Mouse (Mus musculus) thymus, postnatal 36 days (tissue): Measurements from ENCODE around the gene Olfr456.
"Not testable (repeated sequence)": the region's sequence is repeated elsewhere in the genome, so short reads cannot be mapped to it uniquely, and the experiment has no call there.

ENCODE experiments used
- DNase-seq, 2 experiments: peaks; one replicate each; pipeline ENCODE4 v3.0.0; 2022; ENCODE audit warnings: mixed read lengths in 2 of 2

Olfr456 gene

DNA sequence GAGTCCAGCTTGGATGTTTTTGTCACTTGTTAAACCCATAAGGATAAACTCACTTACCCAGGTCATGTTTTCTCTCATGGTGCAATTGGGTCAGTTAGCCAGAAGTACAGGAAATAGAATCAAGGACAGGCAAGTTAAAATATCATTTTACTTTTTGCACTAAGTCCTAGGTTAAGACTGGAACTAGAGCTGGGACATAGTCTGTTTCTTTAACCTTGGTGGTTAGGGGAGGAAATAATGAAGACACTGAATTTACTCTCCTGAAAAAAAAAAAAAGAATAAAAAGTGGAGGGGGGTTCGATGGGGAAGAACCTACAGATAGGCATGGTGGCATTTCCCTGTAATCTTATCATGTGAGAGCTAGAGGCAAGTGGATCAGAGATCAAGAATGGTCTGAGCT lies at the start of gene Olfr456:
TSS of gene Olfr456 (minus strand) at position 101 of the 400 bp plus-strand sequence.
- DNase-seq = no peak

- DNase-seq = no peak
These were observed 26.4 kb upstream of the Olfr456 start for GRCm38 (mm10) chr6:42513461-42513860.

- no peak for DNase-seq
These were observed 22.3 kb upstream of the Olfr456 start for GRCm38 (mm10) chr6:42509311-42509710.

- no peak for DNase-seq
These were observed 16.5 kb upstream of the Olfr456 start for GRCm38 (mm10) chr6:42503478-42503877.

GRCm38 (mm10) chr6:42489731-42490130 lies 2.7 kb upstream of the Olfr456 start:
- DNase-seq = no peak

DNA sequence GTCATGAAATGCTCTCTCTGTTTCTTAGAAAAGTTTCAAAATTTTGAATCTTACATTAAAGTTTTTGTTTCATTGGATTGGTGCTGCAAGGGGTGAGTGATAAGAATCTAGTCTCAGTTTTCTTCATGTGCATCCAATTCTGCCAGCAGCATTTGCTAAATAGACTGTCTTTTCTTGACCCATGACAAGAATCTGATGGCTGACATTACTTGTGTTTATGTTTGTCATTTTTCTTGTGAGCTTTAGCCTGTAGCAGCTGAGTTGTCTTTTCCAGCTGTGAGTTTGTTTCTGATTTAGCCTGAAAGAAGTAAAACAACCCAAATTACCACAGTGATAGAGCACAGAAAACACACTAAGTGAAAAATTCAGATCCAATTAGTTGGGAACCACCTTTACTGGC lies 2.4 kb downstream of the Olfr456 start:
- no peak for DNase-seq

DNA sequence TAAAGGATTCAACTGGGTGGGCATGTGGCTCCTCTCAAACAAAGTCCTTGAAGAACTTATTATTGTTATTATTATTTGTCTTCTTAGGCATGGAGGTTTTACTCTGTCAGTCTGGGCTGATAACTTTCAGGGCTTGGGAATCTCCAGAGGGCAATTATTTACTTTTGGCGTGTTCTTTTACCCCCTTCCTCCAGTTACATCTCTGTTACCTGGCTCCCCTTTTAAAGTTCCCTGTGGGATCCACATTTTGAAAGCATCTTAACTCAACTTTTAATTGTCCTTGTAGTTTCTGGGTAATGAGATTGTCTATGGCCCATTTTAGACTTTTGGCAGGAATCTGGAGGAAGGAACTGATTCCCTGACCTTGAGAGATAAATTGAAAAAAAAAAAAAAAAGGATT lies 10.8 kb downstream of the Olfr456 start, which contains the start of gene Olfr457:
TSS of gene Olfr457 (minus strand) at position 101 of the 400 bp plus-strand sequence.
- DNase-seq = no peak

- not testable (repeated sequence) for DNase-seq
These were observed 15.7 kb downstream of the Olfr456 start for GRCm38 (mm10) chr6:42471298-42471697.

DNA sequence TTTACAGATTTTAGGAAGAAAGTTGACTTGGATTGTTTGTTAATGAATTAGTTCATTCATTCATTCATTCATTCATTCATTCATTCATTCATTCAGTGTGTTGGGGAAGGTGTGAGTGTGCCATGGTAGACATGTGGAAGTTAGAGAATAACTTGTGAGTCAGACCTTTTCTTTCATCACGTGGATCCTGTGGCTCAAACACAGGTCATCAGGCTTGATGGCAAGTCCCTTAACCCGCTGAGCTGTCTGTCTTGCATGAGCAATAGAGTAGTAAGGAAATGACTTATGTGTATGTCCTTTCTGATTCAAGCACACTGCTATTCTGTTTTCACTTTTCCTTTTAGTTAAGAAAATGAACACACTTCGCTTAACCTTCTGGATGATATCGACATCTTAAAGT lies 16.5 kb downstream of the Olfr456 start:
- no peak for DNase-seq

- no peak for DNase-seq
These were observed 21.9 kb downstream of the Olfr456 start, which contains the start of gene Olfr458 for GRCm38 (mm10) chr6:42465096-42465495. Gene Olfr458 (minus strand): TSS chr6:42465196.

- no peak for DNase-seq
These were observed 39.6 kb downstream of the Olfr456 start for GRCm38 (mm10) chr6:42447381-42447780.

DNA sequence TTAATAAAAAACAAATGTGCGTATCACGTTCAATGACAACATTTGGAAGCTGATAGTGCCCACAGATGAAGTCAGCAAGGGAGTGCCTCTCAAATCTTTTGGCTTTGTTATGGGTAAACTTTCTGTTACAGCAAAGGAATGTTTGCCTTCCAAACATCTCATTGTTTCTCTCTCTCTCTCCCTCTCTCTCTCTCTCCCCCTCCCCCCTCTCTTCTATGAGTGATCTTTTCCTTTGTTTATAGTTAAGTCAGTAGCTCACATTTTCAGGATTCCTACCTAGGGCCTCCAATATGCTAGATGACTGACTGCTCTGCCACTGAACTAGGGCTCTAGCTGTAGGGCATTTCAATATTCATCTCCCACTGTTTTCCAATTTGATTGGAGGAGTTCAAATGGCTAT lies 42.5 kb downstream of the Olfr456 start:
- no peak for DNase-seq

DNA sequence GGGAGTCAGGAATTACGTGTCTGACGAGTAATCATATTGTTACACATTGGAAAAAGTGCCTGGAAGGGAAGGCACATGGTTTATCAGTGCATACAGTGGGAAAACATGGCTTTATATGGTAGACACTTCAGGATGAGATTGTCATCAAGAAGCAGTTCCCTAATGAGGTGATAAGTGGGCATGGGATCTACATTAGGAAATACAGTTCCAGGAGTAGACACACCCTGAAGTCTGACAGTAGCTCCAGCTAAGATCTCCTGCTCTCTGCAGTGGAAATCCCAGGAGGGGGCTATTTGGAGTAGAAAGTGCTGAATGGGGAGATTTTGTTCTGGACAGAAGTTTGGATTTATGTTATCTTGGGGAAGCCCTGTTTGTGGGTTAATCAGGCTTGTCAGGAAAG lies 45.6 kb downstream of the Olfr456 start:
- DNase-seq = no peak
